Mouse (Mus musculus): ENCODE measurements at regions not wholly inside any gene's neighbourhood (a gene's known extent, or its start where the extent isn't known, plus 50 kb on each side); places are given as distances from the start of the nearest gene placed in this dataset.

DNA sequence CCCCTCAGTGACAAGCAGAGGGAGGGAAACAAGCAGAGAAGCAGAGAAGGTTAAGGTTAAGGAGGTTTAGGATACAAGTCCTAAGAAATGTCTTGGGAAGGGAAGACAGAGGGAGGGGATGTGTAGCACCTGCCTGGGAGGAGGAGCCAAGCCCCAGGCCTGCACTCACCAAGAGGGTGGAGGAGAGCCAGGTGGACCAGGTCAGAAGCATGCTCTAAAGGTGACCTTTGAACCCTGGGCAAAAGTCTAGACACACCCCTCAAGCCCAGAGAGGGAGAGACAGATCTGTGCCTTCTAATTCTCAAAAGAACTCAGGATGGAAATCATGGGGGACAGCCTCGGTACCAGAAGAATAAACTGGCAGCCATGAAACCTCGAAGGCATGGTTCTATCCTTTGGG, 54.4 kb upstream of the Calm2 start:
- no peak for DNase-seq (ENCODE audit: low spot score in 2 of 2)

GRCm38 (mm10) chr17:87501687-87502387, 55.1 kb upstream of the Calm2 start:
- DNase-seq (ENCODE audit: low spot score in 2 of 2): peak; percentile 77 to 78

GRCm38 (mm10) chr17:87502388-87503369, 55.9 kb upstream of the Calm2 start:
- peak in 1 of 2 experiments; percentile 39 for DNase-seq (ENCODE audit: low spot score in 2 of 2)

DNA sequence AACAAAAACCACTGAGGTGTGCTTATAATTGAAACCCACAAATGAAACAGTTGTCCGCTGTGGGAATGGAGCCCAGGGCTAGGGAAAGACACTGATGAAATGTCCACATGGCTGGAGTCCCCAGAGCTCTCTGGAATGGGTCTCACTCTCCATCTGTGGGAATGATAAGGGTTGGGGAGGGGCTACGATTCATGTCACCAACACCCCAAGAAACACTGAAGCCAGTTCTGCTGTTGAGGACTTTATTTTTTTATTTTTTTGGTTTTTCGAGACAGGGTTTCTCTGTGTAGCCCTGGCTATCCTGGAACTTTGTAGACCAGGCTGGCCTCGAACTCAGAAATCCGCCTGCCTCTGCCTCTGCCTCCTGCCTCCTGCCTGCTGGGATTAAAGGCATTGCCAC, 56.8 kb upstream of the Calm2 start:
- no peak for DNase-seq (ENCODE audit: low spot score in 2 of 2)

- no peak for DNase-seq (ENCODE audit: low spot score in 2 of 2)
Observed at GRCm38 (mm10) chr17:87504960-87505681, 58.4 kb upstream of the Calm2 start.

DNA sequence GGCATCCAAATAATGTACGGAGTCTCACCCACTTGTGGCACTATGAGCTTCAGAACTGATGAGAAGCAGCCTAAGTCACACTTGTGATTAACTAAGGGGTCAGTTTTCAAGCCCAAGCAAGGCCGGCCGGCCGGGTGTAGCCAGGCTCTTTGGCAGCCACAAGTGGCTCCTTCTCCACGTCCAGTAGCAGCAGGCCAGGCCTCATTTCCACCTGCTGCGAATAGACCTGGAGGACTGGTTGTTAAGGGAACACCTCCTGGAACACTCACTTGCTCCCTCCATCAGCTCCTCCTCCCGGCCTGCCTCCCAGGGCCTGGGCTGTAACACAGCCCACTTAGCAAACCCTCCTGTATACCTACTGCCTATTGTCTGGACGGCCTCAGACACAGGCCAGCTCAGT, 61.1 kb upstream of the Calm2 start:
- DNase-seq (ENCODE audit: low spot score in 2 of 2): no peak

DNA sequence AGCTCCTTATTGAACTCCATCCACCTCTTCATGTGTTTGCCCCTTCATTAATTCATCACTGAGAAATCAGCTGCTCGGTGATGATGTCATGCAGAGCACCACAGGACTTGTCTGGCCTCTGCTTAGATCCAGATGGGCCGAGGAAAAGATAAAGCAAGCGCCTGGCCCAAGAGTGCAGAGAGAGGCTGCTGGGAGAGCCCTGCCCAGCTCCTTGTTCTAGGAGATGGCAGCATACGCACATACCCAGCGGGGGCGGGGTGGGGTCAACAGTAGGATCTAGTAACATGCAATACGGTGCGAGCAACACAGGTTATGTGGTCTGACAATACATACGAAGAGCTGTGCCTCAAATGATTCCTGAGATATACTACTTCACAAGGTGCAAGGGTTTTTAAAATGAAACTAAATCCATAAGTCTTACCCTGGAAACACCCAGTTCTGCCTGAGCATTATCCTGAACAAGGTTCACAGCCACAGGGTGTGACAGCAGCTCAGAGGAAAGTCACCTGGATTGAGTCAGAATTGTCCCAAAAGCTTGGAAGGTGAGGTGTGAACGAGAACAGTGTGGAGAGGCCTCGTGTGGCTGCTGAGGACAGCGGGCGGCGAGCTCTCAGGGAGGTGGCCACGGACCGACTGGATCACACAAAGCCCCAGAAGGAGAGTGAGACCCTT, 62.0 kb upstream of the Calm2 start:
- DNase-seq (ENCODE audit: low spot score in 2 of 2): no peak

DNA sequence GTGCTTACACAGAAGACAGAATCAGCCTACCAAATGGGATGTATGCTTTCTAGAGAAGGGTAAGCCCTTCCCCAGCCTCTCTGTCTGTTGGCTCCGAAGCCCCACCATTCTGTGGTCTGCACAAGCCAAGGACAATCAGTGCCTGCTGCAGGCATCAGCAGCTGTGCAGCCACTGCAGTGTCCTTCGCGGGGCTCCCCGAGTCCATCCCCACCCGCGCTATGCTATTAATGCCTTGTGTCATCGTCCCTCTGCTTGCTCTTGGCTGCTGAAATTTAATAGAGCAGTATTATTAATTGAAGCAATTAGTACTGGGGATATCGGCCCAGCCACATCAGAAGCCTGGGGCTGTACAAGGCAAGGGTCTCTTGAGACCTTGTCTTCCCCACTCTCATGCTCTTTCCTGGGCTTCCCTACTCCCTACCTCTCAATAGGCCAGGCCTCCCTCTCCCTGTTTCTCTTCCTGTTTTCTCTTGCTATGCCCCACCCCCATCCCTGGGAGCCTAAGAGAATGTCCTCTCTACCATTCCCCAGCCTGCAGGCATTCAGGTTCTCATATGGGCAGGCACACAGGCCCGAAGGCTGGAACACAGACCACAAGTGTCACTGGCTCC, 65.4 kb upstream of the Calm2 start:
- no peak for DNase-seq (ENCODE audit: low spot score in 2 of 2)

- no peak for DNase-seq (ENCODE audit: low spot score in 2 of 2)
Observed at GRCm38 (mm10) chr17:87513822-87514221, 67.1 kb upstream of the Calm2 start.

- no peak for DNase-seq (ENCODE audit: low spot score in 2 of 2)
Observed at GRCm38 (mm10) chr17:87514366-87515126, 67.8 kb upstream of the Calm2 start.

DNA sequence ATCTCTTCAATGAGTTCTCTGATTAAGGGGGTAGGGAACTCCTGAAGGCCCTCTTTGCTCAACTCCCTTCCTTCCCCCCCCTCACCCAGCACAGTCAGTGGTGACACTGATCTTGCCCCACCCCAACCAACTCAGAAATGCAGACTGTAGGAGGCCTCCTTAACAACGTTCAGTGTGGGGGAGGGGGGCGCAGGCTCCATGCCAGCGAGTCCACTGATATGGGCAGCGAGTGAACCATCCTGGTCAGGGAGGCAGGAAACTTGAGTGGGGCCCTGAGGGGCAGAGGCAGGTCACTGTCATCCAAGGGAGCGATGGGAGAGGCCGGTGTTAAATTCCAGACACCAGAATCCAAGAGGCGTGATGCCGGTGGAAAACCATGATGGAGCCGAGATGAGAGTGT, 70.5 kb upstream of the Calm2 start:
- no peak for DNase-seq (ENCODE audit: low spot score in 2 of 2)

GRCm38 (mm10) chr17:87519454-87519853, 72.7 kb upstream of the Calm2 start:
- DNase-seq (ENCODE audit: low spot score in 2 of 2): no peak

GRCm38 (mm10) chr17:87520841-87521240, 74.1 kb upstream of the Calm2 start:
- no peak for DNase-seq (ENCODE audit: low spot score in 2 of 2)

GRCm38 (mm10) chr17:87521622-87522151, 75.0 kb upstream of the Calm2 start:
- DNase-seq (ENCODE audit: low spot score in 2 of 2): peak in 1 of 2 experiments; percentile 40

GRCm38 (mm10) chr17:87522500-87523091, 75.9 kb upstream of the Calm2 start:
- no peak for DNase-seq (ENCODE audit: low spot score in 2 of 2)

DNA sequence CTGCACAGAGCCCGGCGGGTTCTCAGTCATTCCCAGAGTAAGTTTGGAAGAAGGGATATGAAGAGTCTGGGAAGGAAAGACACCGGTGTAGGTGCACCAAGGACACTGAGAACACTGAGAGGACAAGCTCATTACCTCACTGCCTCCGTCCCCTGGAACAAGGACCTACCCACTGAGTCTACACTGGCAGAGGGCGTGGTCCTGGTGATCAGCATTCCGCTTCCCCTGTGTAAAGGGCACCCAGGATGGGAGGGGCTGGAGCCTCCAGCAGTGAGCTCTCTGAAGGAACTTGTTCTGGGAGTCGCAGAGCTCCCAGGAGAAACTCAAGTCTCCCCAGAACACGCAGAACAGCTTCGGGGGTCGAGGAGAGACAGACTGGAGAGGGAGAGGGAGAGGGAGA, 76.9 kb upstream of the Calm2 start:
- DNase-seq (ENCODE audit: low spot score in 2 of 2): no peak

DNA sequence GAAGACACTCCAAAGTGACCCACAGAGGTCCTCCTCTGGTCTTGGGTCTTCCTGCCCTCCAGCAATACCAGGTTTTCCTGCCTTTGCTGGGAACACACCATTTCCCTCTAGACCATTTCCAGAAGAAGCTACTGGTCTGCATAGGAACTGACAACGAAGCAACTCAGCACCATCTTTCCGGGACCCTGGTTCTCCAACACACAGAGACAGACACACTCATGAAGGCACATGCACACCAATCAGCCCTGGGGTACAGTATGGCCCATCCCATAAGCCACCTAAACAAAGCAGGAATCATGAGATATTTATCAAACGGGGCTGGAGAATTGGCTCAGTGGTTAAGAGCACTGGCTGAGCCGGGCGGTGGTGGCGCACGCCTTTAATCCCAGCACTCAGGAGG, 80.4 kb upstream of the Calm2 start:
- DNase-seq (ENCODE audit: low spot score in 2 of 2): no peak

DNA sequence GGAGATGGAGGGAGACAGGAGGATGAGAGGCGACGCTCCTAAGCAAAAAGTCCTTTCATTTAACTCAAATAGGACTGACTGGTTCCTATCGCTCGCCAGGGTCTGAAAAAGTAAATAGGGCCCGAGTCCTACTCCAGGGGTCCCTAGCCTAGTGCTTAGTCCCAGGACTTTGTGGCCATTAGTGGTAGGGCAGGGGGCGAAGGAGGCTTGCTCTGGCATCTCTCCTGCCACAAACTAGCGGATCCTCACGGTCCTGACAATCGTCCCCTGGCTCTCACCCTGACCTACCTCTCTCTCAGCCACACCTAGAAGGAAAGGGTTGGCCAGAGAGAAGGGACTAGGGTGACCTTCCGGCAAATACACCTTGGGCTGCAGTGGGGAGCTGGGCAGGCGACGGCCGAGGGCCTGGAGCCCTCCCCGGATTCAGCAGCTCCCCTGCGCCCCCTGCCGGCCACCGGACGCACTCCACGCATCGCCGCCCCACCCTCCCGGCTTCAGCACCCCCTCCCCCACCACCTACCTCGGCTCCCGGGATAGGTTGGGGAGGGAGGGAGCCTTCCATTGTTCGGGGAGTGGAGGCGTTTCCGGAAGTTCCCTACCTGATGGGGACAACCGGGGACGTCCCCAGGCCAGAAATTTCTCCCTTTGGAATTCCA, 83.6 kb upstream of the Calm2 start:
- peak; percentile 43 to 75 for DNase-seq (ENCODE audit: low spot score in 2 of 2)

- DNase-seq (ENCODE audit: low spot score in 2 of 2): no peak
Observed at GRCm38 (mm10) chr17:87530818-87531410, 84.2 kb upstream of the Calm2 start.
